Mouse (Mus musculus) effector memory CD4-positive, alpha-beta T cell, adult 7 months (primary cell): ENCODE data around the gene Igsf6. TPM values are rescaled to one million over a fixed set of nuclear protein-coding genes. Genes with fewer than 3 reads are reported as not detected.

Experiments
- polyA plus RNA-seq: library from polyadenylated mRNA; unstranded; fragments of 100-300 nt; shearing (Covaris generic); gene quantifications from one replicate; pipeline ENCODE4 v1.2.1, GENCODE M21; 2017

Igsf6 gene
- polyA plus RNA-seq, result not detected

DNA sequence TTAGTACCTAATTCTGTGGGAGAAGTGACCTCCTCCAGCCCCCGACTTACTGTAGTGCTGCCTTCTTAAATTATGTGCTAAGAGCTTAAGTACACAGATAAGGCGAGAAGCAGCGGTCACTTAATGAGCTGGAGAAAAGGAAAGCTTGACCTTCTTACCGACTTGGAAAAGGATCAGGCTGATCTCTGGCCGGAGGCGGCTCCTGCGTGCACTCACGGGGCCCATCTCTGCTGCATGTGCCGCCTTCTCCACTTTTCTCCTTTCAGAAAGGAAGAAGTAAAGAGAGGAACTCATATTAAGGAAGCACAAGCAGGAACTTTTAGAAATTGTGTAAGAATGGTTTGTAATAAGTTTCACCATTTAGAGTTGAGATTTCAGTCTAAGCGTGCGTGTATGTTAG, at the start of gene Igsf6:
Gene Igsf6, minus strand, starts transcription at position 292 of the 400 bp plus-strand sequence.

GRCm38 (mm10) chr7:121081350-121081749, 7.0 kb upstream of the Igsf6 start, which contains the start of gene Otoa:
Otoa (plus strand) TSS chr7:121081650.

GRCm38 (mm10) chr7:121033856-121034652, 40.3 kb downstream of the Igsf6 start, which contains the start of gene Mettl9:
Mettl9 (plus strand) TSS chr7:121034445.

Other genes starting within 250 kb of the Igsf6 start
- gene Eef2k, start 231.7 kb downstream of the Igsf6 start, polyA plus RNA-seq, result 1.6 TPM
- gene Polr3e, start 156.8 kb downstream of the Igsf6 start, polyA plus RNA-seq, result 22.8 TPM
- gene Cdr2, start 92.3 kb downstream of the Igsf6 start, polyA plus RNA-seq, result 18.6 TPM
- gene Mfsd13b, start 92.1 kb downstream of the Igsf6 start, polyA plus RNA-seq, result 0.43 TPM
- 19.8 TPM for gene Mettl9, start 40.1 kb downstream of the Igsf6 start, polyA plus RNA-seq
- gene Otoa, start 7.1 kb upstream of the Igsf6 start, polyA plus RNA-seq, result 0.38 TPM